Mouse (Mus musculus) stomach, postnatal 0 days (tissue): ENCODE data around the gene Cadps2.

ENCODE experiments used
- CTCF ChIP-seq: IDR thresholded peaks from 2 replicates; pipeline ENCODE4 v1.5.1; 2016; ENCODE audit warnings: antibody characterized with exemption, low read depth, mild to moderate bottlenecking, moderate library complexity
- EP300 ChIP-seq: optimal IDR thresholded peaks from 2 replicates; pipeline ENCODE3; 2016; ENCODE audit warnings: antibody characterized with exemption

GRCm38 (mm10) chr6:23453907-23454306 is 385.3 kb downstream of the Cadps2 start:
- TF ChIP-seq CTCF (no peak), EP300 (no peak)
